Mouse (Mus musculus): Measurements from ENCODE around the gene Atp6v1g3.

The Atp6v1g3 gene

DNA sequence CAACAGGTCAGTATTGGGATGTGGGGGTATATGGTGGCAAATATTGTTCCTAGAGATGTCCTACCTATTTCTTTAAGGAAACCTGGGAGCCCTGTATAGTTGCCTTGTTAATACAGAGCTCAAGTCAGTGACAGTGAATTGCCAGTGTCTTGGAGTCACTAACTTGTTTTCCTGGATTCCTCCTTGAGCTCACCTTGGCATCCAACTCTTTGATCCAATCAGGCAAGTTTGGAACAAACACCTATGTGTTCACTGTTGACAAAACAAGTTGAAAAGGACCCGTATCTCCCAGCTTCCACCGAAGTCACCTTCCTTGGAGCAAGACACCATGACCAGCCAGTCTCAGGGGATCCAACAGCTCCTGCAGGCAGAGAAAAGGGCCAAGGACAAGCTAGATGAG is at the start of gene Atp6v1g3:
Gene Atp6v1g3, plus strand, starts transcription at position 301 of the 400 bp plus-strand sequence.
- in situ Hi-C loops (cut with MseI, MboI) = no loop called here

DNA sequence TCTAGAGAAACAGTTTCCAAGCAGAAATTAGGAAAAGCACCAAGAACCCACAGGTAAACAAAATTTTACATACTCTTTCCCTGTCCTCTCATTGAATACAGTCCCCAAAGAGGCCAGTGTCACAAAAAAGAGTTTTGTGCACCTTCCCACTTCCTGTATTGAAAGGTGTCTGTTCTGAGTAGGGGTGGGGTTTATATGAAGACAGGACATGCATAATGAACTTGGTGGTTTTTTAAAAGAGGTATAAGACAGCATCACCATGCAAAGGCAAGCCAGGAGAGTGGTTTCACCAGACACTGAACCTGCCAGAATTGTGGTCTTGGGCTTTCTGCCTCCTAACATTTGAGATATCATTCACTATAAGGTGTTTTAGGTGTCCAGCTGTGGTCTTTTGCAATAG is 40.5 kb upstream of the Atp6v1g3 start:
- in situ Hi-C loops (cut with MseI, MboI) = no loop called here

DNA sequence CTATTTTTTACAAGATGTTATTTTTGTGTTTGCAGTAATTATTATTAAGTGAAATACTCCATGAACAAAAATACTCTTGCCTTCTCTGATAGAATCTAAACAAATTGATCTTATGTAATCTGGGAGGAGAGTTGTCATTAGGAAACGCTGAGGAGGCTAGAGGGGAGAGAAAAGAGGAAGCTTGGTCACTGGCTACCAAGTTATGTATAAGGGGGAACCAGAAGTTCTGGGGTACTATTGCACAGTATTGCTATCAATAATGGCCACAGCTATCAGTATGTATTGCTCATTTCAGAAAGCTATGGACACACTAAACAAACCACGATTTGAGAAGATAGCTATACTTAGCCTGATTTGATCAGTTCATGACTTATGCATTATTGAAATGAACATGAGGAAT is 36.3 kb upstream of the Atp6v1g3 start:
- in situ Hi-C loops (cut with MseI, MboI) = no loop called here

DNA sequence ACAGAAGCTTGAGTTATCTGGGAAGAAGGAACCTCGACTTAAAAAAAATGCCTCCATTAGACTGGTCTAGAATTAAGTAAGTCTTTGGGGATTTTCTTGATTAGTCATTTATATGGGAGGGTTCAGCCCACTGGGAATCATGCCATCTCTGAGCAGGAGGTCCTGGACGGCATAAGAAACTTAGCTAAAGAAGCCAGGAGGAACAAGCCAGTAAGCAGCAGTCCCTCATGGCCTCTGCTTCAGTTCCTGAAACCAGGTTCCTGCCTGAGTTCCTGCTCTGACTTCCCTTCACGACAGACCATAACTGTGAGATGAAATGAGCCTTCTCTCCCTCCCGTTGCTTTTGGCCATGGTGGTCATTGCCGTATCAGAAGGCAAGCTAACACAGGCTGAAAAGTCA is 29.6 kb upstream of the Atp6v1g3 start:
- in situ Hi-C loops (cut with MseI, MboI) = no loop called here

DNA sequence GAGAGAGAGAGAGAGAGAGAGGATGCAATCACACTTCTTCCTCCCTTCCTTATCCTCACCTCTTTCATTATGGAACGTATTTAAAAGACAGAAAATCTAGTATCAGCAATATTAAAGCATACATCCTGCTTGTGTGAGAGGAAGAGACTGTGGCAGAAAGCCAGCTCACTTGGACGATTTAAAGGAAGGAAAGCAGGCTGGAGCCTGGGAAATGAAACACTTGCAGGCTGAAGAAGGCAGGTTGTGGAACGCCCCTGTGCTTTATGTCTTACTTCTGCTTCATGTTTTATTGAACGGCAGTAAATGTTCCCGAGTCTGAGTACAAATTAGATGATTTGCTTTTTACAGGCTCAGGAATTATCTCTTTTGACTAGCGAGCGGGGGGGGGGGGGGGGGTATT is 29.1 kb upstream of the Atp6v1g3 start:
- in situ Hi-C loops (cut with MseI, MboI) = no loop called here

DNA sequence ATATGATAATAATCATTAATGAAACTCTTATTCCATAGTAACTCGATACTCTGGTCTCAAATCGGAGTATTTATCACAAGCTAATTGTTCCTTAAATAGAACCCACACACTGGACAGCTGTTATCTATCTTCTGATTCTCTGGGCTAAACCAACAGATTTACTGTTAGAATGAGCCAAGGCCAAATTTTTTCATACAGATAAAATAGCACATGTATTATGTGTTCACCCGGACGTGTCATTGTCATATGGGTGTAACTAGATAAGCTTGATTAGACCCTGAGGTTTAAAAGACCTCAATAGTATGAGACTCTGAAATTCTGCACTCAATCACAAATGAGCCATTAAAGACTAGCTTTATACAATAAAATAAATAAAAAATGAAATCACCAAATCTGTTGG is 28.4 kb upstream of the Atp6v1g3 start:
- in situ Hi-C loops (cut with MseI, MboI) = no loop called here

DNA sequence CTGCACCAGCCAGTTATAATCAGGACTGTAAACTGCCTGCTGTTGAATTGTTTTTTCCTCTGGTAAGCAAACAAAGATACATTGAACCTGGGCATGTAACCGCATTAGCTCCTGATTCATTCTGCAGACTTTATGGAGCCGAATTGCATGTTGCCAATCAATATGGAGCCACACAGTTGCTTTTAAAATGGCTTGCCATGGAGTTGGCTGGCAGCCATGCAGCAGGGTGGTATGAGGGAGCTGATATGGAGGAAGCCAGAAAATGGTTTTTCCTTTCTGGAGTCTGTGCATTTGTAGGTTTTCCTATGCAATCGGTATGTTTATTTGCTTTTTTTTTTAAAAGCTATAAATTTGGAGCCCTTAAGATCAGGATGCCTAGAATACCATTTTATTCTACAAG is 28.0 kb upstream of the Atp6v1g3 start:
- in situ Hi-C loops (cut with MseI, MboI) = no loop called here

DNA sequence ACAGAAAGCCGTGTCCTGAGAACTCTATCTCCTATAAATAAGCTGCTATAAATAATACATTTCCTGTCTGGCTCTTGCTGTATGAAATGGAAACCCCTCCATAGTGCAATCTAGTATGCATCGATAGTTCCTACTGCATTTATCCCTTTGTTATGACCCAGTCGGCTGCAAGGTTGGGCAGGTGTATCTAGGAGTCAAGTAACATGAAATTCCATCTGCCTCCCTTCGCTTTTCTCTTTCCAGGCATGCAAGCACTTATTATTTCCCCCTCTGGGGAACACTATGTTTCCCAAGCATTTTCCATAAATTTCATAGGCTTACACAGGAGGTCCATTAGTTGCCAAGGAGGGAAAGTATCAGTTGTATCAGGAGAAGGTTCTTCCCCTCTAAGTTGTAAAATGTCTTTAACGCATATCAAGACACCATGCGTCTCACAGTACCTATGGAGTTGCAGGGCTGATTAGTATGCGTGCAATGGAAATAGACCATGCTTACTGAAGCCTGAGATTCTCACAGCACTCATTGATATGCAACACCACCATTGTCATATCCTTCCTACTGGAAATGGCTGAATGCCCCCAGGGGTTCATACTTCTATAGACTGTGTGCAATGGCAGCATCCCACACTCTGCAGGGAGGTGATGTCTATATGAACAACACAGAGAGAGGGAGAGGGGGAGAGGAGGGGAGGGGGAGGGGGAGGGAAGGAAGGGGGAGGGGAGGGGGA is 26.9 kb upstream of the Atp6v1g3 start:
- in situ Hi-C loops (cut with MseI, MboI) = no loop called here

DNA sequence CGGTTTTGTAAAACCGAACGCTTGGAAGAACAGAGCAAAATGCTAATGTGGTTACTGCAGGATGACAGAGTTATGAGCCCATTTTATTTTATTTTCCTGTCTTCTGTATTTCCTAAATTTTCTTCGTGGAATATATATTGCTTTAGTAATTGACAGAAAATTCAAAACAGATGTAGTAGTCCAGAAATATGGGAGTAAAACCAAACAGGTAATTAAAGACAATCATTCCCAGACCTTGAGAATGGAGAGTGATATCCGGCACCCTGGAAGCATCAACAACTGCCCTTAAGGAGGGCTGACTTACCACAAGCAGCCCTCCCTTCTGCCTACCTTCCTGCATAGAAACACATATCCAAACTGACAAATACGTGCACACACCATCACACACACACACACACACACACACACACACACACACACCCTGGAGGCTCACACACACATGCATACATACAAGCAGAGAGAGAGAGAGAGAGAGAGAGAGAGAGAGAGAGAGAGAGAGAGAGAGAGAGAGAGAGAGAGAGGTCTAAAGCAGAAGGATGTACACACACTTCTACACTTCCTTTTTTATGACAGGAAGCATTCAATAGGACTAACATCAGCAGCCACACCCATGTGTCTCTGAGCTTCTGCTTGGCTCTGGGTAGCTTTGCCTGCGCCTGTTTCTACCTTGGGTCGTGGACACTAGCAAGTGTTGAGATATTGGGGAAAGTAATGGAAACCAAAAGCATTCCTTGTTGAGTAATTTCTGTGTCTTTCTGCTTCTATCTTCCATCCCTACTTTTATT is 25.6 kb upstream of the Atp6v1g3 start:
- in situ Hi-C loops (cut with MseI, MboI) = no loop called here

DNA sequence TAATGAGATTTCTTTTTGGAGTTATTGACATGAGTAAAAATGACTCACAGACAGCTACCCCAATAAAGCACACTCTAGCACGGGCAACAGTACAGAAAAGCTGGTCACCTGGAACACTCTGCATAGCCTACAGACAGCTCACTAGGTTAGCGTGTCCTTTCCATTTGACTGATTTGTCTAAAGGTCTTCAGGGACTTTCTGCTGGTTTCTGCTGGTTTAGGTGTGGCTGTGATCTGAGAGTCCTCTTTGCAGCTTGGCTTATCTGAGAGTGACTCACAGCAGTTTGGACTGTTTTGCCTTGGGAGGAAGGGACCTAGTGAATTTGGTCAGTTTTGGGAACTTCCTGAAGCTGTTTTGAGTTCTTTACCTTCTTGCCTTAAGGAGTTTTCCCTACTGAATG is 24.8 kb upstream of the Atp6v1g3 start:
- in situ Hi-C loops (cut with MseI, MboI) = no loop called here

DNA sequence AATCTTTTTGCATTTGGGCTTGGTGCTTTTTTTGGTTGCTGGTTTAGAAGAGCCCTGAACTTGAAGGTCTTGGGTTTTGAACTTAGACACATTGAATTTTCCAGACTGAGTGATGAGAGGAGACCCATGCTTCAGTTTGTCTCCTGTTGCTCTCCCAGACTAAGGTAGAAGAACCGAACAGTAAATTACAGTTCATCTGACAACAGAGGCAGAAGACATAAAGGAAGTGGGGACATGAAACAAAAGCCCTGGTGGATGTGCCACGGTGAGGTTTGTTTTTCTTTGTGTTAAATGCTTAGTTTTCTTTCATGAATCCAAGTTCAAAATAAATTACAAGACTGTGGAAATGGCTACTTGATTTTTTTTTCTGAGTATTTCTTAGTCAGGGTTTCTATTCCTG is 22.6 kb upstream of the Atp6v1g3 start:
- in situ Hi-C loops (cut with MseI, MboI) = no loop called here

DNA sequence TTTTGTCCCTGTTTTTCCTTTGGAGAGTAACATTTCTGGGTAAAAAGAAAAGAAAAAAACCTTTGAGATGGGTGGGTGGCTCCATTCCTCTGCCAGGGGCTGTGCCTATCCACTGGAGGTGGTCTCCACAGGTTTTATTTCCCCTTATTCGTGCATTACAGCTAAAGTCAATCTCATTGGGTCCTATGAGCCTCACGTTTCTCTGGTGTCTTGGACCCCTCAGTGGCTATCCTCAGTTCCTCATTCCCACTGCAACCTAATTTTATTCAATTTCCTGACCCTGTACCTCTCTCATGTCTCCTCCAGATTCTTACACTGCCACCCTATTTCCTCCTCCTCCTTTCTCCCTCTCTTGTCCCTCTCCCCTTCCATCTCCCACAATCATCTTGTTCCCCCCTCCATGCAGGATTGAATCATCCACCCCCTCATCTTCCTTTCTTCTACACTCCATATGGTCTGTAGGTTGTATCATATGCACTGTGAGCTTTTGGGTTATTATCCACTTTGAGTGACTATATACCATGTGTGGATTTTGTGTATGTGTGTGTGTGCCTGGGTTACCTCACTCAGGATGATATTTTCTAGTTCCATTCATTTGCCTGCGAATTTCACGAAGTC is 17.3 kb upstream of the Atp6v1g3 start:
- in situ Hi-C loops (cut with MseI, MboI) = no loop called here

DNA sequence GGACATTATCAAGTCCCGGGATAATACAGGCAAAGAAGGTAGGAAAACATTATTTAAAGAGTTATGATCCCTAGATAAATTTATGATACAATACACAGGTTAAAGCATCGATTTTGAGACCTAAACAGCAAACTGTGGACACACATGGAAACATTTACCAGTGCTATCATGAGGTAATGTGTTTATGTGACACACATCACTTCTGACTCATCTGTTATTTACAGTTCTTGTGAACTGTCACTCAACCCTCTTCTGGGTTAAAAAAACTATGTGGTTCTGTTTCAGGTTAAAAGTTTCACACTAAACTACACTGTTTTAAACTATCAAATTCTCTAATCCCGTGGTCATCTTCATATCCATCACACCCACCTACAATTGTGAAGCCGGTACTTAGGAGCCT is 14.8 kb upstream of the Atp6v1g3 start:
- in situ Hi-C loops (cut with MseI, MboI) = no loop called here

DNA sequence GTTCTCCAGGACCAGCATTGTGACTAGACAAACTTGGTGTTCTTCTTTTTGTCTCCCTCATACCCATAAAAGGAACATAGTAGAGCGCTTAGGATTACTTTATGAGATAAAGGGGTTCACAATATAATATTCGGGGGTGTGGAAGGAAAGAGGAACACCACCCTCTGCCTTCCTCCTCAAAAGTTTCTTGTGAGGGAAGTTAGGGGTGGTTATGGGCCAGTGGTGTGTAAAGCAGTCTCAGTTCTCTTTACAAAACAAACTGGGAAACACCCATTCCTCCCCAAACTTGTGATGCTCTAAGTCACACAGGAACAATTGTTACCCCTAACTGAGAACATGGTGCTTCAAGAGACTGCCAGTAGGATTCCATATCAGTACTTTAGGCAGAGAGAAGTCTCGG is 12.0 kb upstream of the Atp6v1g3 start:
- in situ Hi-C loops (cut with MseI, MboI) = no loop called here

DNA sequence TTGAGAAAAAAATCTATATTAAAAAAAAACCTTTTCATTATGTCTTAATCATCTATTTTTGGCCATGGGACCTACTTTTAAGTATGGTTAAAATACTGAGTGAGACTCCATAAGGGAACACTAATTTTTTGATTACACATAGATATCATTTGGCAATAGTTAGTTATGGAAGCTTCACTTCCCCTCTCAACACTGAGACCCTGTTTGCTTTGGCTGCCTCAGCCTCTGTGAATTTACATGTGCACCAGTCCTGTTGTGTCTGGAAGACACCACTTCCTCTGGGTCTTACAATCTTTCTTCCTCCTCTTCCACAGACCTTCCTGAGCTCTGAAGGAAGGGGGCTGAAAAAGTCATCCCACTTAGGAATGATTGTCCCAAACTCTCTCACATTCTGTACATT is 11.1 kb upstream of the Atp6v1g3 start:
- in situ Hi-C loops (cut with MseI, MboI) = no loop called here

DNA sequence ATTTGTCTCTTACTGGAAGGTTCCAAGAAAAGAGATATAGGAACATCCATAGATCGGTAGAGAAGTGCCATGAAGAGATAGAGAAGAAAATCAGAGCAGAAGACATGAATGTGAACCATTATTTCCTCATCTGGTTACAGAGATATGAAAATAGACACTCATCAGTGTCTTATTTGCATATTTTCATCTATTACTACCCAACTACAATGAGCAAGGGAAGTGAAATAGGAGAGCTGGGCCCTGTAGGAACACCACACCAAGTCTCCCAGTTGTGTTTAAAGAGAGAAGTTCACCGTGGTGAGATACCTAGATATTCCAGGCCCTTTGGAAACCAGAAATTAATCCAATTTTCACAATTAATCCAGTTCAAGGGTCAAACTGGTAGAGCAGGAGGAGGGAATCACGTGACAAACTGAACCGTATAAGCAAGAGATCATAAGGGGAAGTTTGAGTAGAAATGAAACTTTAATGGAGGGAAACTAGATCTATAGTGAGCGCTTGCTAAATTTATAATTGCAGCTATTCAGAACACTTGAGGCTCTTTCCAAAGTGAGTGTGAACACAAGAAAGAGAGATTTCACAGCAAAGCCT is 6.0 kb upstream of the Atp6v1g3 start:
- in situ Hi-C loops (cut with MseI, MboI) = no loop called here

DNA sequence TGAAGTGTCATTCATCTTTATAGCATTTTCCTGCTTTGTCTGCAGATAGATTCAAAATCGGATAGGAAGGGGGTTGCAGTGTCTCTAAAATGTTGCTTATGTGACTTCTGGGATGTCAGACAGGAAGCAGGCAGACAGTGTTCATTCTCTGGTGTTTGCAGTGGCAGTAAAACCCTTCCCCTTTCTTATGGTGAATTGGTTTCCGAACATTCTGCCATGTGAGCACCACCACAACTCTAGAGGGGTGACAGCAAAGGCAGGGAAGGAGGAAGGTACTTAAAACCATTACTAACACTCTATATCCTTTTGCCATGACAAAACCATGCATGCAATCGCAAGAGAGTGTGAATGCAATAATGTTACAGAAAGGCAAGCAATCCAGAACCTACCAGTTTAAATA is 1.4 kb downstream of the Atp6v1g3 start:
- in situ Hi-C loops (cut with MseI, MboI) = no loop called here

DNA sequence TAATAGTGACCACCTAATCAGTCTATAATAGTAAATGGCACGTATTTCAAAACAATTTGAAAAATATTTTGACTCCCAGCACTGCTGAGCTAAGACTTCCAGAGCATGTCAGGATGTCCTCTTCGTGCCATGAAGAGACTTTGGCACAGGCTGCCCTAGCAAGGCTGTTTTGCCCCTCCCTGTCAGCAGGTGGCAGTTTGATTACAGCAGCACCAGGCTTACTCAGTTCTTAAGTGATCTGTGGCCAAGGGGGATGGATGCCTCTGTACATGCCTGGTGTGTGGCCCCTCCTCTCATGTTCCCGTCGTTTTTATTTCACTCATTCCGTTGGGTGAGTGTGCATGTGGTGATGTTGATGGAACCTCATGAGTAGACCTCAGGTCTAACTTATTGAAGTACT is 2.3 kb downstream of the Atp6v1g3 start:
- in situ Hi-C loops (cut with MseI, MboI) = no loop called here

DNA sequence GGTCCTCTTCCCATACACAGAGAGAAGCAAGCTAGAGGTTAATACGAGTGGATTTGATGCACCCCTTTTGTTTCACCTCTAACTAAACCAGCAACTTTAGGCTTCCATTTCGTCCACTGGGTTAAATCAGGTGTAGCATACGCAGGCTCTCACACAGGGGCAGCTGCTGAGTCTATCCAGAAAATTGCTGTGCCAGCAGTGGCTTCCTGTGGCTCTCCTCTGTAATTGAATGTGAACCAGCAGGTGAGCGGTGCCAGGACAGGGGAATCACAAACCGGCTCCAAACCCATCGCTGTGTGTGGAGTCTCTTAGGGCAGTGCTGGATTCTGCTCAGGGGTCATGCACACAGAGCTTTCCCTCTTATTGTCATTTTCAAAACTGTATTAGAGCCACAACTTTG is 7.6 kb downstream of the Atp6v1g3 start:
- in situ Hi-C loops (cut with MseI, MboI) = no loop called here

DNA sequence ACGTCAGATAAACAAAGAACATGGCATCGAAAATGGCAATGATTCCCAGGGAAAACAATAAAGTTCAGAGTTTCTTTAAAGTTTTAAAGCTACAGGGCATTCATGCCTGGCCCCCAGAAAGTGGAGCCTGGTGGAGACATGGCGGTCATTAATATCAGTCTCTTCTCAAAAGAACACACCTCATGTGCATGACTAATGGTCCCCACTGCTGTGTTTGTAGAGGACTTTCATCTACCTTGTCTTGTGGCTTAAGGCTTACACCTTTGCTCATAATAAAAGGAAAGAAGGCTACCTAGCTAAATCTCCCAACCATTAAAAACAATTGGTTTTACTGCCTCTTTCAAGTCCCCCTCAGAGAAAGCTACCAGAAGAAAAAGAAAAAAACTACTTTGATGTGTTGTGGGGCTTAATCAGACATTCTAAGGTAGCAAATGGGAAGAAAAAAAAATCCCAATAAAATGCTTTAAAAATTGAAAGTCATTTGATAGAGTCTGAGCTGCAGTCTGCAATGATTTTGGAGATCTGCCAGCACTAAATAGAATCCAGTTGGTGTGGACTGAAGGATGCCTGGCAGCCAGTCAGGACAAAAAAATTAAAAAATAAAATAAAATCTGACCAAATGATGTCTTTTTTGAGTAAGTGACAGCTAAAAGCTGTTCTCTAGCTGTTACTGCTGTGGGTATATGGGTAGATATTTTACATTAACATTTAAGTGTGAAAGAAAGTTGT is 9.0 kb downstream of the Atp6v1g3 start:
- in situ Hi-C loops (cut with MseI, MboI) = no loop called here

DNA sequence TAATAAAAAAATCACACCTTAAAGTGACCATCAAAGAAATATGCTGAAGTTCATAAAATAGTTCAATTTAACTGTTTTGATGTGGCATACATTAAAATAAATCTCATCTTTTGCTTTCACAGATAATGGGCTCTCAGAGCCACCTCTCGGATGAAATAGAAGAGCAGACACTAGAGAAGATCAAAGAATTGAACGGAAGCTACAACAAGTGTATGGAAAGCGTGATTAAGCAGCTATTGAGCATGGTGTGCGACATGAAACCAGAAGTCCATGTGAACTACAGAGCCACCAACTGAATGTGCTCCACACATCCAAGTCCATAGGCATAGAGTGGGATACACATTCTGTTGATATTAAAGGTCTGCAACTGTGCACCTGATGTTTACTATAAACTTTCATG is 14.1 kb downstream of the Atp6v1g3 start:
- in situ Hi-C loops (cut with MseI, MboI) = no loop called here

DNA sequence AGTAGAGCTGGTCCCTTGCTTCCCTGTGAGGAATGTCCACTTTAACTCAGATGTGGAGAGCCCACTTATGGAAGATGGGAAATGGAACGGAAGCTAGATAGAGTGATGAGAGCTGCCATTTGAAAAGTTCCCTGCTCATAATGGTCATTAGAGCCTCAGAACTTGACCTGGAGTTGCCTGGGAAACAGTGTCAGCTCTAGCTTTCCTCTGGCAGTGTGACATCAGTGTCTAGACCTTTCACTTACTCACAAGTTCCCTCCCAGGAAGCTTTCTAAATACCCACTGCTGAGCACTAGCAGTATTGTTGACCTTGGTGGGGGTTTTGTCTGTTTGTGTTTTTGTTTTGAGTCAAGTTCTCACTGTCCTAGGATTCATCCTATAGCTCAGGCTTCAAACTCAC is 15.2 kb downstream of the Atp6v1g3 start:
- in situ Hi-C loops (cut with MseI, MboI) = no loop called here

All from mouse trophoblast stem cell (cell line).